Mouse (Mus musculus) megakaryocyte progenitor cell, adult 5-6 weeks (primary cell): Measurements from ENCODE around the gene Dcun1d5. TPM values are rescaled to one million over a fixed set of nuclear protein-coding genes. Genes with fewer than 3 reads are reported as not detected.

Experiments
- total RNA-seq, 2 experiments: library from RNA; stranded (forward) in 1 of 2; stranded (reverse) in 1 of 2; fragments of 157-497, 149-512 nt in 1 of 2; fragments of 200-1000 nt in 1 of 2; gene quantifications; 2 replicates each; pipeline versions ENCODE4 v1.2.3 to v1.2.4; 2015 to 2017

Dcun1d5 gene
- total RNA-seq, 2 experiments from 2014 or later = 91.2 to 102 TPM

Other genes with a start within 250 kb of the Dcun1d5 start
- gene Dync2h1, start 74 bp upstream of the Dcun1d5 start, total RNA-seq (2015) = 4.8 and 5.8 TPM in 2 replicates
- 3.5 and 7.4 TPM in 2 replicates for gene Dync2h1, start 74 bp upstream of the Dcun1d5 start, total RNA-seq (2017)
- gene Mmp13, start 88.0 kb downstream of the Dcun1d5 start, total RNA-seq (2015) = not detected in 2 replicates
- not detected in 2 replicates for gene Mmp13, start 88.0 kb downstream of the Dcun1d5 start, total RNA-seq (2017)
- gene Mmp12, start 159.9 kb downstream of the Dcun1d5 start, total RNA-seq (2015) = not detected in 2 replicates
- gene Mmp12, start 159.9 kb downstream of the Dcun1d5 start, total RNA-seq (2017) = not detected in 2 replicates
- gene Mmp1b, start 203.5 kb downstream of the Dcun1d5 start, total RNA-seq (2015) = not detected in 2 replicates
- not detected in 2 replicates for gene Mmp1b, start 203.5 kb downstream of the Dcun1d5 start, total RNA-seq (2017)